Mouse (Mus musculus): ENCODE data around the gene BC052040. TPM values are rescaled to one million over a fixed set of nuclear protein-coding genes. Genes with fewer than 3 reads are reported as not detected.

The BC052040 gene
- polyA plus RNA-seq, 1 experiment from 2014 or later = 23.7 TPM

- WGBS = 95% methylated on average over 3 of the region's 3 CpGs
Observed at GRCm38 (mm10) chr2:115609020-115609419, 27.5 kb downstream of the BC052040 start.

GRCm38 (mm10) chr2:115610092-115610491, 28.6 kb downstream of the BC052040 start:
- Histone ChIP-seq H3K4me3 (no peak overlapping the region), H3K9me3 (no peaks in the 10 kb centered on the region), H3K4me1 (replicated peaks) (peaks cover 6% of the 10 kb centered on the region), H3K27ac (no peak overlapping the region), H3K27me3 (ENCODE audit: insufficient read depth, poor library complexity, severe bottlenecking) (no peaks in the 10 kb centered on the region), H3K36me3 (no peaks in the 10 kb centered on the region)
- 95% methylated on average over 2 of the region's 2 CpGs for WGBS
- DNase-seq (ENCODE audit: low spot score) = no peak

More at GRCm38 (mm10) chr2:115609020-115609419, 27.5 kb downstream of the BC052040 start:
- H3K27me3 ChIP-seq (ENCODE audit: insufficient read depth, poor library complexity, severe bottlenecking) = no peaks in the 10 kb centered on the region
- no peaks in the 10 kb centered on the region for H3K9me3 ChIP-seq
- H3K27ac ChIP-seq = no peak overlapping the region
- no peaks in the 10 kb centered on the region for H3K36me3 ChIP-seq
- DNase-seq (ENCODE audit: low spot score) = no peak
- H3K4me1 ChIP-seq (replicated peaks) = peaks cover 12% of the 10 kb centered on the region
- H3K4me3 ChIP-seq = no peak overlapping the region

GRCm38 (mm10) chr2:115610503-115610902, 29.0 kb downstream of the BC052040 start:
- Histone ChIP-seq H3K9me3 (no peaks in the 10 kb centered on the region), H3K4me1 (replicated peaks) (peaks cover 5% of the 10 kb centered on the region), H3K36me3 (no peaks in the 10 kb centered on the region), H3K27ac (no peak overlapping the region), H3K4me3 (no peak overlapping the region), H3K27me3 (ENCODE audit: insufficient read depth, poor library complexity, severe bottlenecking) (no peaks in the 10 kb centered on the region)
- DNase-seq (ENCODE audit: low spot score) = no peak
- WGBS = 93% methylated on average over 6 of the region's 6 CpGs

- Histone ChIP-seq H3K4me3 (no peak overlapping the region), H3K27ac (no peak overlapping the region), H3K9me3 (no peaks in the 10 kb centered on the region), H3K27me3 (ENCODE audit: insufficient read depth, poor library complexity, severe bottlenecking) (no peaks in the 10 kb centered on the region), H3K4me1 (replicated peaks) (no peaks in the 10 kb centered on the region), H3K36me3 (no peaks in the 10 kb centered on the region)
- 89% methylated on average over 3 of the region's 3 CpGs for WGBS
- no peak for DNase-seq (ENCODE audit: low spot score)
Observed at GRCm38 (mm10) chr2:115613830-115614520, 32.5 kb downstream of the BC052040 start.

- WGBS = 83% methylated on average over 4 of the region's 4 CpGs
- Histone ChIP-seq H3K36me3 (no peaks in the 10 kb centered on the region), H3K4me1 (replicated peaks) (peaks cover 18% of the 10 kb centered on the region), H3K9me3 (no peaks in the 10 kb centered on the region), H3K4me3 (no peak overlapping the region), H3K27me3 (ENCODE audit: insufficient read depth, poor library complexity, severe bottlenecking) (no peaks in the 10 kb centered on the region), H3K27ac (no peak overlapping the region)
- no peak for DNase-seq (ENCODE audit: low spot score)
Observed at GRCm38 (mm10) chr2:115628471-115628870, 47.0 kb downstream of the BC052040 start.

GRCm38 (mm10) chr2:115631031-115631434, 49.5 kb downstream of the BC052040 start:
- Histone ChIP-seq H3K9me3 (no peaks in the 10 kb centered on the region), H3K4me1 (replicated peaks) (peaks cover 18% of the 10 kb centered on the region), H3K4me3 (no peak overlapping the region), H3K27me3 (ENCODE audit: insufficient read depth, poor library complexity, severe bottlenecking) (no peaks in the 10 kb centered on the region), H3K36me3 (peaks cover 7% of the 10 kb centered on the region), H3K27ac (peak overlapping the region; percentile 24; the same call in 1 of the 2 replicates)
- DNase-seq (ENCODE audit: low spot score) = peak; percentile 62
- WGBS = 47% methylated on average over 5 of the region's 5 CpGs

- H3K27ac ChIP-seq = no peak overlapping the region
- no peak for DNase-seq (ENCODE audit: low spot score)
- WGBS = 84% methylated on average over 4 of the region's 4 CpGs
Observed at GRCm38 (mm10) chr2:115631826-115632225, 50.3 kb downstream of the BC052040 start.

GRCm38 (mm10) chr2:115650203-115650602, 68.7 kb downstream of the BC052040 start:
- Histone ChIP-seq H3K27ac (no peak overlapping the region), H3K36me3 (no peaks in the 10 kb centered on the region), H3K27me3 (ENCODE audit: insufficient read depth, poor library complexity, severe bottlenecking) (no peaks in the 10 kb centered on the region), H3K4me3 (no peak overlapping the region), H3K4me1 (replicated peaks) (no peaks in the 10 kb centered on the region), H3K9me3 (no peaks in the 10 kb centered on the region)
- DNase-seq (ENCODE audit: low spot score) = no peak
- 87% methylated on average over 2 of the region's 2 CpGs for WGBS

More at GRCm38 (mm10) chr2:115631826-115632225, 50.3 kb downstream of the BC052040 start:
- Histone ChIP-seq H3K4me3 (no peak overlapping the region), H3K36me3 (peaks cover 7% of the 10 kb centered on the region), H3K27me3 (ENCODE audit: insufficient read depth, poor library complexity, severe bottlenecking) (no peaks in the 10 kb centered on the region), H3K9me3 (no peaks in the 10 kb centered on the region), H3K4me1 (replicated peaks) (peaks cover 18% of the 10 kb centered on the region)

- Histone ChIP-seq H3K4me3 (no peak overlapping the region), H3K4me1 (replicated peaks) (peaks cover 22% of the 10 kb centered on the region), H3K27ac (no peak overlapping the region), H3K27me3 (ENCODE audit: insufficient read depth, poor library complexity, severe bottlenecking) (no peaks in the 10 kb centered on the region), H3K9me3 (no peaks in the 10 kb centered on the region), H3K36me3 (no peaks in the 10 kb centered on the region)
- 87% methylated on average over 8 of the region's 8 CpGs for WGBS
- DNase-seq (ENCODE audit: low spot score) = no peak
Observed at GRCm38 (mm10) chr2:115659712-115660111, 78.2 kb downstream of the BC052040 start.

GRCm38 (mm10) chr2:115660213-115661120, 79.0 kb downstream of the BC052040 start:
- H3K4me1 ChIP-seq (replicated peaks) = peaks cover 22% of the 10 kb centered on the region
- no peak overlapping the region for H3K4me3 ChIP-seq
- H3K36me3 ChIP-seq = no peaks in the 10 kb centered on the region
- no peak overlapping the region for H3K27ac ChIP-seq
- no peaks in the 10 kb centered on the region for H3K9me3 ChIP-seq
- 88% methylated on average over 6 of the region's 6 CpGs for WGBS
- no peaks in the 10 kb centered on the region for H3K27me3 ChIP-seq (ENCODE audit: insufficient read depth, poor library complexity, severe bottlenecking)
- DNase-seq (ENCODE audit: low spot score) = no peak

- Histone ChIP-seq H3K27ac (no peak overlapping the region), H3K27me3 (ENCODE audit: insufficient read depth, poor library complexity, severe bottlenecking) (no peaks in the 10 kb centered on the region), H3K9me3 (no peaks in the 10 kb centered on the region), H3K4me3 (no peak overlapping the region), H3K4me1 (replicated peaks) (0 out of 2 replicates have a peak, but pooled peaks cover 5% of the 10 kb centered on the region), H3K36me3 (no peaks in the 10 kb centered on the region)
- no peak for DNase-seq (ENCODE audit: low spot score)
- 84% methylated on average over 2 of the region's 2 CpGs for whole genome bisulfite sequencing
Observed at GRCm38 (mm10) chr2:115667516-115667915, 86.0 kb downstream of the BC052040 start.

GRCm38 (mm10) chr2:115673054-115673660, 91.6 kb downstream of the BC052040 start:
- Histone ChIP-seq H3K9me3 (no peaks in the 10 kb centered on the region), H3K4me3 (no peak overlapping the region), H3K4me1 (replicated peaks) (no peaks in the 10 kb centered on the region), H3K27me3 (ENCODE audit: insufficient read depth, poor library complexity, severe bottlenecking) (no peaks in the 10 kb centered on the region), H3K36me3 (no peaks in the 10 kb centered on the region), H3K27ac (no peak overlapping the region)
- WGBS = 93% methylated on average over 7 of the region's 7 CpGs
- no peak for DNase-seq (ENCODE audit: low spot score)

Data from hindbrain, embryonic 10.5 days (tissue).